Mouse (Mus musculus) heart, adult 2 months (tissue): Measurements from ENCODE around the gene C530008M17Rik. TPM values are rescaled to one million over a fixed set of nuclear protein-coding genes. Genes with fewer than 3 reads are reported as not detected.

Experiments
- DNase-seq, 2 experiments: peaks; one replicate each; pipeline ENCODE4 v3.0.0; 2021
- H3K27ac ChIP-seq: fragments of 200-600 bp; 2 replicates; pipeline ENCODE4 v1.8.1; 2022
- H3K27me3 ChIP-seq: fragments of 200-500 bp; 2 replicates; pipeline ENCODE4 v1.6.1; 2012; ENCODE audit warnings: mild to moderate bottlenecking, low read length, inconsistent platforms, mixed read lengths; ENCODE audit not compliant: control insufficient read depth, insufficient read depth
- H3K36me3 ChIP-seq: fragments of 200-500 bp; 2 replicates; pipeline ENCODE4 v1.6.1; 2012; ENCODE audit warnings: low read length, inconsistent platforms; ENCODE audit not compliant: control insufficient read depth, insufficient read depth
- H3K4me1 ChIP-seq: fragments of 200-500 bp; 2 replicates; pipeline ENCODE4 v1.6.1; 2011; ENCODE audit warnings: low read length; ENCODE audit not compliant: control insufficient read depth, insufficient read depth
- H3K4me3 ChIP-seq: fragments of 200-600 bp; 2 replicates; pipeline ENCODE4 v1.8.1; 2022
- H3K79me2 ChIP-seq: fragments of 200-500 bp; replicated peaks from 2 replicates; pipeline ENCODE4 v1.6.1; 2012; ENCODE audit warnings: mild to moderate bottlenecking, inconsistent platforms, low read length, moderate library complexity, mixed read lengths; ENCODE audit not compliant: control insufficient read depth, insufficient read depth
- H3K9ac ChIP-seq: fragments of 200-500 bp; 2 replicates; pipeline ENCODE4 v1.6.1; 2012; ENCODE audit warnings: low read depth, mild to moderate bottlenecking, control low read depth, inconsistent platforms, low read length, mixed read lengths
- CTCF ChIP-seq: fragments of 200-600 bp; IDR thresholded peaks from 2 replicates; pipeline ENCODE4 v1.8.1; 2022; ENCODE audit warnings: antibody characterized with exemption, mild to moderate bottlenecking, moderate library complexity
- EP300 ChIP-seq: fragments of 200-500 bp; IDR thresholded peaks from 2 replicates; pipeline ENCODE4 v1.6.1; 2011; ENCODE audit warnings: low read depth, low read length, control low read depth; ENCODE audit not compliant: insufficient read depth
- POLR2A ChIP-seq: fragments of 200-500 bp; IDR thresholded peaks from 2 replicates; pipeline ENCODE4 v1.6.1; 2011; ENCODE audit warnings: mild to moderate bottlenecking, low read depth, low read length, control low read depth; ENCODE audit not compliant: insufficient read depth
- WGBS: fragments of 180-500 bp; shearing (Covaris S2); methylation state at CpG from one replicate; pipeline ENCODE4 v1.1.7; 2018; 5-methylcytosine and 5-hydroxymethylcytosine counted together
- intact Hi-C: fragments of 180-260 bp; cut with DNase I; formaldehyde crosslinking; loops from one replicate; pipeline ENCODE4 v1.15.1; 2025
- polyA plus RNA-seq: library from polyadenylated mRNA; depleted of rRNA; stranded (reverse); fragments of >200 nt; gene quantifications from 2 replicates; pipeline ENCODE4 v1.2.3, GENCODE M21; 2012
- total RNA-seq, 2 experiments: library from RNA; stranded (reverse); gene quantifications; 2 replicates each; pipeline ENCODE4 v1.2.3; 2021

The C530008M17Rik gene
- total and polyA plus RNA-seq, 3 experiments, result 1.5 to 5.4 (median 2.4) TPM

DNA sequence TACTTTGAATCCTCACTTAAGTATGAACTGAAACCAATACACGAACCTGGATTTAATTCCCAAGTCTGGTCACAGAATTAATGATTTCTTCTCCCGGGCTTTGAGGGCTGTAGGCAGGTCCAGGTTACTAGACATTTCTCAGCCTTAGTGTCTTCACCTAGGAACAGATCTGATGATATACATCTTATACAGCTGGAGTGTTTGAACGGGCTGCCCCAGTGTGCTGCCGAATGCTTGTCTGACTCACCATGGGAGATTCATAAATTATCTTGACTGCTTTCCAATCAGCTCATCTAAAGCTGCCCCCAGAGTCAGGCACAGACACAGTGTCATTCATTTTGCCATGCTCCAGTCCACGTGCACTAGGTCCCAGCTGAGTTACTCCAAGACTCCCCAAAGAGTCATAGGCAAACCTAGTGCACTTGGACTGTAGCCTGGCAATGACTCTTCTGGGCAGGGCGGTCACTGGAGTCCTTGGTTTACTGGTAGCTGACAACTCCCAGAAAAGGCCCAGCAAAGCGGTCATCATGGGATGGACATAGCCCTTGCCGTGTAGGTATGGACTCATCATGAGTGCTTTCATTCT, 70.3 kb downstream of the C530008M17Rik start:
- Histone ChIP-seq H3K36me3 (no peaks in the 10 kb centered on the region), H3K79me2 (no peaks in the 10 kb centered on the region), H3K9ac (no peak overlapping the region), H3K27me3 (no peaks in the 10 kb centered on the region), H3K4me3 (no peak overlapping the region), H3K27ac (no peak overlapping the region), H3K4me1 (no peaks in the 10 kb centered on the region)
- TF ChIP-seq EP300 (no peak), CTCF (no peak), POLR2A (no peak)
- WGBS, result 94% methylated on average over 8 of the region's 8 CpGs
- intact Hi-C loops, result no loop called here
- DNase-seq, result no peak

GRCm38 (mm10) chr5:76733055-76733641, 76.8 kb downstream of the C530008M17Rik start:
- Histone ChIP-seq H3K4me1 (no peaks in the 10 kb centered on the region), H3K79me2 (no peaks in the 10 kb centered on the region), H3K27me3 (no peaks in the 10 kb centered on the region), H3K36me3 (no peaks in the 10 kb centered on the region), H3K9ac (no peak overlapping the region), H3K4me3 (no peak overlapping the region), H3K27ac (no peak overlapping the region)
- DNase-seq, result no peak
- intact Hi-C loops, result no loop called here
- TF ChIP-seq CTCF, result no peak
- no peak for TF ChIP-seq EP300
- no peak for TF ChIP-seq POLR2A
- WGBS, result 81% methylated on average over 6 of the region's 6 CpGs

- Histone ChIP-seq H3K4me3 (no peak overlapping the region), H3K4me1 (no peaks in the 10 kb centered on the region), H3K79me2 (no peaks in the 10 kb centered on the region), H3K36me3 (no peaks in the 10 kb centered on the region), H3K9ac (no peak overlapping the region), H3K27ac (no peak overlapping the region), H3K27me3 (no peaks in the 10 kb centered on the region)
- TF ChIP-seq EP300 (no peak), CTCF (no peak), POLR2A (no peak)
- intact Hi-C loops, result no loop called here
- DNase-seq, result no peak
- 88% methylated on average over 6 of the region's 6 CpGs for WGBS
These were observed 85.2 kb downstream of the C530008M17Rik start for GRCm38 (mm10) chr5:76741463-76741862.

- Histone ChIP-seq H3K27me3 (no peaks in the 10 kb centered on the region), H3K9ac (no peak overlapping the region), H3K79me2 (no peaks in the 10 kb centered on the region), H3K36me3 (no peaks in the 10 kb centered on the region), H3K4me1 (no peaks in the 10 kb centered on the region), H3K27ac (no peak overlapping the region), H3K4me3 (no peak overlapping the region)
- WGBS, result 91% methylated on average over 6 of the region's 6 CpGs
- intact Hi-C loops, result no loop called here
- DNase-seq, result no peak
- TF ChIP-seq CTCF (no peak), EP300 (no peak), POLR2A (no peak)
These were observed 85.8 kb downstream of the C530008M17Rik start for GRCm38 (mm10) chr5:76742076-76742475.

DNA sequence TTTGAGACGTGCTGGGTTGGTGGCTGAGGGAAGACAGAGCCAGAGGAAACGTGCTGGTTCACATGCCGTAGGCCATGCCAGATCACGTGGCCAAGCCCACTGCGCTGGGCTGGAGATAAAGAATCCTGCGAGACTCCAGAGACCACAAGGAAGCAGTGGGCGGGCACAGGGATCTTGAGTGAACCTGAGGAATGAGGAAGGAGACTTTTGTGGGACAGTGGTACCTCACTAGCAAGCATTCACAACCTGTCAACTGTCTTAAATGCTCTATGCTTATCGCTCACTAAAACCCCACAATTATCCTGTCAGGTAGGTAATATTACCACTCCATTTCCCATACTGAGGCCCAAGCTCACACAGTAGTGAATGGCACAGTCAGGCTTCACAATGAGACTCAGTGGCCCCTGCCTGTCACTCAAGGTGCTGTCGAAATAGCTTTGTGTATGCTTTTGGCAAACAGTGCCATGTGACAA, 88.5 kb downstream of the C530008M17Rik start:
- H3K36me3 ChIP-seq, result no peaks in the 10 kb centered on the region
- H3K79me2 ChIP-seq, result no peaks in the 10 kb centered on the region
- DNase-seq, result no peak
- H3K9ac ChIP-seq, result no peak overlapping the region
- no peak overlapping the region for H3K4me3 ChIP-seq
- H3K27me3 ChIP-seq, result no peaks in the 10 kb centered on the region
- TF ChIP-seq POLR2A, result no peak
- TF ChIP-seq EP300, result no peak
- no peak for TF ChIP-seq CTCF
- 66% methylated on average over 9 of the region's 9 CpGs for WGBS
- H3K27ac ChIP-seq, result no peak overlapping the region
- intact Hi-C loops, result no loop called here
- H3K4me1 ChIP-seq, result no peaks in the 10 kb centered on the region

DNA sequence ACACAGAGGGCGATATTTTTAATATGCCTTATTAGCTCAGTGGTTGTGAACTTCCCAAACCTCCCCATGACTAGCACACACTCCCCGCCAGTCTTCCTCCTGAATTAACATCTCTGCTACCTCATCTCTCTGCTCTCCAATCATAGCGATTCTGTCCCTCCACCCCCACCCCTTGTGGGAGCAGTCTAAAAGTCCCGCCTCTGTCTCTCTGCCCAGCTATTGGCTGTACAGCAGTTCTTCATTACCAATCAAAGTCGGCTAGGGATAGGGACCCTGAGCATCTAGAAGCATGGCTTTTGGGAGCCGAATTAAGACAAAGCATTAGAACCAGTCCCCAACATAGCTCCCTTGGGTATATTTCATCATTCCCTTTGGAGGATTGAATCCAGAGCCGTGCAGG, 91.5 kb downstream of the C530008M17Rik start:
- H3K36me3 ChIP-seq, result no peaks in the 10 kb centered on the region
- 66% methylated on average over 7 of the region's 7 CpGs for WGBS
- no peaks in the 10 kb centered on the region for H3K27me3 ChIP-seq
- H3K79me2 ChIP-seq, result no peaks in the 10 kb centered on the region
- no peak for TF ChIP-seq POLR2A
- TF ChIP-seq EP300, result no peak
- TF ChIP-seq CTCF, result no peak
- H3K9ac ChIP-seq, result no peak overlapping the region
- no peaks in the 10 kb centered on the region for H3K4me1 ChIP-seq
- DNase-seq, result no peak
- intact Hi-C loops, result no loop called here
- H3K4me3 ChIP-seq, result no peak overlapping the region
- no peak overlapping the region for H3K27ac ChIP-seq
